Mouse (Mus musculus): ENCODE results near the gene Loxl4. TPM values are rescaled to one million over a fixed set of nuclear protein-coding genes. Genes with fewer than 3 reads are reported as not detected.

Loxl4 gene
- total and polyA plus RNA-seq, 3 experiments = 0.19 TPM; not detected in 2

- no peak overlapping the region for H3K4me3 ChIP-seq (replicated peaks in 1 of 3; ENCODE audit: low read depth in 2 of 3, low read length in 2 of 3, poor library complexity in 1 of 3)
- no peaks in the 10 kb centered on the region for H3K9me3 ChIP-seq (replicated peaks; ENCODE audit: low read length)
- H3K9ac ChIP-seq (ENCODE audit: insufficient read depth, low read depth) = no peak overlapping the region
- no peak for TF ChIP-seq NELFE (IDR thresholded peaks at IDR 0.05; ENCODE audit: low read depth, low read length)
- no peak for TF ChIP-seq RAD21 (IDR thresholded peaks at IDR 0.05; ENCODE audit: low read depth, low read length)
- TF ChIP-seq E2F4 (IDR thresholded peaks at IDR 0.05; ENCODE audit: insufficient replicate concordance, low read depth, low read length) = no peak
- no peak for TF ChIP-seq CHD1 (IDR thresholded peaks at IDR 0.05; ENCODE audit: low read depth, low read length)
- no peak for TF ChIP-seq MEF2A (IDR thresholded peaks at IDR 0.05; ENCODE audit: borderline replicate concordance, low read depth, low read length)
- TF ChIP-seq JUN (IDR thresholded peaks at IDR 0.05; ENCODE audit: insufficient read depth, low read depth, low read length) = no peak
- no peak for TF ChIP-seq IRF4 (IDR thresholded peaks at IDR 0.05; ENCODE audit: low read depth, low read length)
- TF ChIP-seq TBP (conservative IDR thresholded peaks at IDR 0.05; ENCODE audit: low read depth, low read length) = no peak
- no peak for DNase-seq (ENCODE audit: extremely low read depth)
- no peaks in the 10 kb centered on the region for H3K27me3 ChIP-seq (replicated peaks)
- peaks cover 23 to 58% of the 10 kb centered on the region in 2 experiments for H3K36me3 ChIP-seq (replicated peaks in 1 of 2; ENCODE audit: control insufficient read depth in 1 of 2, insufficient read depth in 1 of 2, low read length in 1 of 2)
- H3K4me2 ChIP-seq (ENCODE audit: insufficient read depth, low read depth, poor library complexity, severe bottlenecking) = no peak overlapping the region
- H3K27ac ChIP-seq (ENCODE audit: insufficient read depth, low read depth) = no peak overlapping the region
- dilution Hi-C loops (cut with MboI; ENCODE audit: extremely low pct_ligation_motif_present, extremely low pct_unique_long_range_greater_than_20kb, low sequenced_read_pairs) (no loop called here), in situ Hi-C loops (cut with MboI; ENCODE audit: low pct_ligation_motif_present, low pct_unique_long_range_greater_than_20kb, low sequenced_read_pairs) (no loop called here)
- H3K4me1 ChIP-seq (ENCODE audit: control insufficient read depth in 1 of 2, insufficient read depth in 2 of 2) = peaks cover 0 to 6% of the 10 kb centered on the region in 2 experiments; a peak in 1 of 4 replicates
- H3K79me2 ChIP-seq (replicated peaks; ENCODE audit: control insufficient read depth, extremely low read depth, insufficient read depth, poor library complexity, severe bottlenecking) = no peaks in the 10 kb centered on the region
Measured at GRCm38 (mm10) chr19:42583677-42584076, 28.9 kb downstream of the Loxl4 start.

DNA sequence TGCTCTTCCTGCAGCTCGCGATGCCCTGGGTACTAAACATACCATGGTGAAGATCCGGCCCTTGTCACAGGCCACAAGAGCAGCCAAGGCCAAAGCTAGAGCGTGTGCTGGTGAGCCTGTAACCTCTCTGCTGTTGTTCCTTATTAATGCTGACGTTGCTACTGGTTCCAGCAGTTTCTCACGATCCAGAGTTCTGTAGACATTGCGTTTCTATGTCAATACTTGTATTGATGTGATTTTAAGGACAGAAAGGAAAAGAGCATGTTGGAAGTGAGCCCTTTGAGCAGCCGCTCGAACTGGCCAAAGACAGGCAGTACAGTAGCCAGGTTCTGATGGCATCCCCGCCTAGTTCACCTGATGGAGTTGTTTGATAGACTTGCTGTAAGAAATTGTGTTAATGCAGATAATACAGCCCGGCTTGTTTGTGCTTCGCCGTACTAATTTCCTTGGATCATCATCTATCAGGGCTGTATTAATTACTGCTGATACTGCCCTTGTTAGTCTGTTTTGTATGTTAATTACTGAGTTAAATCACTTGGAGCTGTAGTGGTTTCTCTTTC is 29.7 kb downstream of the Loxl4 start:
- DNase-seq (ENCODE audit: extremely low read depth) = no peak
- Histone ChIP-seq H3K79me2 (replicated peaks; ENCODE audit: control insufficient read depth, extremely low read depth, insufficient read depth, poor library complexity, severe bottlenecking) (no peaks in the 10 kb centered on the region), H3K36me3 (replicated peaks in 1 of 2; ENCODE audit: control insufficient read depth in 1 of 2, insufficient read depth in 1 of 2, low read length in 1 of 2) (peaks cover 21 to 50% of the 10 kb centered on the region in 2 experiments), H3K9ac (ENCODE audit: insufficient read depth, low read depth) (no peak overlapping the region), H3K4me3 (replicated peaks in 1 of 3; ENCODE audit: low read depth in 2 of 3, low read length in 2 of 3, poor library complexity in 1 of 3) (no peak overlapping the region), H3K27ac (ENCODE audit: insufficient read depth, low read depth) (no peak overlapping the region), H3K27me3 (replicated peaks) (no peaks in the 10 kb centered on the region), H3K4me2 (ENCODE audit: insufficient read depth, low read depth, poor library complexity, severe bottlenecking) (no peak overlapping the region), H3K9me3 (replicated peaks; ENCODE audit: low read length) (no peaks in the 10 kb centered on the region), H3K4me1 (ENCODE audit: control insufficient read depth in 1 of 2, insufficient read depth in 2 of 2) (peaks cover 0 to 3% of the 10 kb centered on the region in 2 experiments; a peak in 1 of 4 replicates)
- TF ChIP-seq MAFK (IDR thresholded peaks at IDR 0.05; ENCODE audit: insufficient replicate concordance, low read length) (no peak), ZKSCAN1 (IDR thresholded peaks at IDR 0.05; ENCODE audit: borderline replicate concordance, low read depth, low read length) (no peak), KAT2A (IDR thresholded peaks at IDR 0.05; ENCODE audit: insufficient replicate concordance, low read length) (no peak), SMC3 (IDR thresholded peaks at IDR 0.05; ENCODE audit: low read depth, low read length) (no peak), NELFE (IDR thresholded peaks at IDR 0.05; ENCODE audit: low read depth, low read length) (no peak), MYC (IDR thresholded peaks at IDR 0.05; ENCODE audit: low read depth, low read length) (no peak), CHD1 (IDR thresholded peaks at IDR 0.05; ENCODE audit: low read depth, low read length) (no peak), MAX (IDR thresholded peaks at IDR 0.05; ENCODE audit: low read length) (no peak), SIN3A (IDR thresholded peaks at IDR 0.05; ENCODE audit: low read length) (no peak), ZC3H11A (IDR thresholded peaks at IDR 0.05; ENCODE audit: low read depth, low read length) (no peak), POLR2A (IDR thresholded peaks at IDR 0.05; ENCODE audit: low read depth, low read length) (no peak), TBP (conservative IDR thresholded peaks at IDR 0.05; ENCODE audit: low read depth, low read length) (no peak), BHLHE40 (IDR thresholded peaks at IDR 0.05; ENCODE audit: low read depth, low read length) (no peak), PAX5 (IDR thresholded peaks at IDR 0.05; ENCODE audit: low read length) (no peak), ELF1 (IDR thresholded peaks at IDR 0.05; ENCODE audit: low read depth, low read length) (no peak), TCF12 (IDR thresholded peaks at IDR 0.05; ENCODE audit: low read depth, low read length) (no peak), NRF1 (IDR thresholded peaks at IDR 0.05; ENCODE audit: low read depth, low read length) (no peak), ZMIZ1 (IDR thresholded peaks at IDR 0.05; ENCODE audit: low read depth, low read length) (no peak), E2F4 (IDR thresholded peaks at IDR 0.05; ENCODE audit: insufficient replicate concordance, low read depth, low read length) (no peak), ETS1 (conservative IDR thresholded peaks at IDR 0.05; ENCODE audit: low read depth, low read length) (no peak)
- dilution Hi-C loops (cut with MboI; ENCODE audit: extremely low pct_ligation_motif_present, extremely low pct_unique_long_range_greater_than_20kb, low sequenced_read_pairs) = no loop called here
- in situ Hi-C loops (cut with MboI; ENCODE audit: low pct_ligation_motif_present, low pct_unique_long_range_greater_than_20kb, low sequenced_read_pairs) = no loop called here
